Mouse (Mus musculus) cortical plate, adult 2 months (tissue): ENCODE measurements around the gene Cux2. TPM values are rescaled to one million over a fixed set of nuclear protein-coding genes. Genes with fewer than 3 reads are reported as not detected.
"Not testable (repeated sequence)": the region's sequence is repeated elsewhere in the genome, so short reads cannot be mapped to it uniquely, and the experiment has no call there.

Experiments
- H3K27ac ChIP-seq: fragments of 200-500 bp; 2 replicates; pipeline ENCODE4 v1.5.1; 2012; ENCODE audit warnings: low read length, control low read depth, inconsistent platforms; ENCODE audit not compliant: insufficient read depth
- H3K4me1 ChIP-seq: fragments of 200-500 bp; 2 replicates; pipeline ENCODE4 v1.6.1; 2011; ENCODE audit warnings: low read length; ENCODE audit not compliant: control insufficient read depth, insufficient read depth
- H3K4me3 ChIP-seq: fragments of 200-500 bp; 2 replicates; pipeline ENCODE4 v1.5.1; 2011; ENCODE audit warnings: mild to moderate bottlenecking, low read length, control low read depth; ENCODE audit not compliant: insufficient read depth
- CTCF ChIP-seq: fragments of 200-500 bp; IDR thresholded peaks from 2 replicates; pipeline ENCODE4 v1.5.1; 2011; ENCODE audit warnings: mild to moderate bottlenecking, control low read depth, low read length; ENCODE audit not compliant: insufficient read depth; ENCODE audit errors: extremely low read depth
- POLR2A ChIP-seq: fragments of 200-500 bp; IDR thresholded peaks from 2 replicates; pipeline ENCODE4 v1.6.1; 2011; ENCODE audit warnings: mild to moderate bottlenecking, low read length, control low read depth; ENCODE audit not compliant: insufficient read depth; ENCODE audit errors: extremely low read depth
- polyA plus RNA-seq: library from polyadenylated mRNA; depleted of rRNA; stranded (reverse); fragments of >200 nt; gene quantifications from 2 replicates; pipeline ENCODE4 v1.2.3, GENCODE M21; 2012

The Cux2 gene
- polyA plus RNA-seq, 1 experiment, result 109 TPM

GRCm38 (mm10) chr5:121849478-121850349, 200.2 kb downstream of the Cux2 start:
- H3K4me1 ChIP-seq, result 0 out of 2 replicates have a peak, but pooled peaks cover 2% of the 10 kb centered on the region
- peak overlapping the region; percentile 40 for H3K4me3 ChIP-seq
- TF ChIP-seq POLR2A (no peak), CTCF (no peak)
- no peak overlapping the region for H3K27ac ChIP-seq

GRCm38 (mm10) chr5:121848743-121849142, 201.2 kb downstream of the Cux2 start, which contains the start of gene Pheta1:
Gene Pheta1, plus strand, starts transcription at chr5:121848984.
- TF ChIP-seq POLR2A (peak; percentile 60; the same call in 1 of the 2 replicates), CTCF (no peak)
- Histone ChIP-seq H3K4me1 (0 out of 2 replicates have a peak, but pooled peaks cover 2% of the 10 kb centered on the region), H3K4me3 (peak within 1 kb of the TSS; percentile 40), H3K27ac (no peak within 1 kb of the TSS)

- 0 out of 2 replicates have a peak, but pooled peaks cover 2% of the 10 kb centered on the region for H3K4me1 ChIP-seq
- H3K27ac ChIP-seq, result no peak overlapping the region
- TF ChIP-seq POLR2A (no peak), CTCF (peak; percentile 13; the same call in 1 of the 2 replicates)
- H3K4me3 ChIP-seq, result peak overlapping the region; percentile 40
Observed at GRCm38 (mm10) chr5:121848035-121848519, 201.8 kb downstream of the Cux2 start.

- H3K27ac ChIP-seq, H3K4me3 ChIP-seq, H3K4me1 ChIP-seq: not testable (repeated sequence)
Observed at GRCm38 (mm10) chr5:121847269-121847668, 202.6 kb downstream of the Cux2 start.

- Histone ChIP-seq H3K4me1 (0 out of 2 replicates have a peak, but pooled peaks cover 2% of the 10 kb centered on the region), H3K27ac (no peak overlapping the region), H3K4me3 (no peak overlapping the region)
- TF ChIP-seq POLR2A (no peak), CTCF (no peak)
Observed at GRCm38 (mm10) chr5:121846322-121846721, 203.6 kb downstream of the Cux2 start.

GRCm38 (mm10) chr5:121845361-121845760, 204.5 kb downstream of the Cux2 start:
- TF ChIP-seq CTCF (no peak), POLR2A (no peak)
- 0 out of 2 replicates have a peak, but pooled peaks cover 2% of the 10 kb centered on the region for H3K4me1 ChIP-seq
- H3K27ac ChIP-seq, result no peak overlapping the region
- H3K4me3 ChIP-seq, result no peak overlapping the region

- no peaks in the 10 kb centered on the region for H3K4me1 ChIP-seq
- no peak overlapping the region for H3K27ac ChIP-seq
- TF ChIP-seq POLR2A (no peak), CTCF (no peak)
- no peak overlapping the region; the same call in 1 of the 2 replicates for H3K4me3 ChIP-seq
Observed at GRCm38 (mm10) chr5:121843138-121843905, 206.6 kb downstream of the Cux2 start.

GRCm38 (mm10) chr5:121842665-121843118, 207.2 kb downstream of the Cux2 start:
- TF ChIP-seq CTCF (peak; percentile 69), POLR2A (no peak)
- Histone ChIP-seq H3K4me1 (no peaks in the 10 kb centered on the region), H3K27ac (no peak overlapping the region), H3K4me3 (peak overlapping the region; percentile 18)

- H3K4me3 ChIP-seq, result no peak overlapping the region
- no peaks in the 10 kb centered on the region for H3K4me1 ChIP-seq
- no peak overlapping the region for H3K27ac ChIP-seq
- TF ChIP-seq POLR2A (no peak), CTCF (no peak)
Observed at GRCm38 (mm10) chr5:121841973-121842372, 207.9 kb downstream of the Cux2 start.

GRCm38 (mm10) chr5:121841516-121841915, 208.4 kb downstream of the Cux2 start:
- H3K27ac ChIP-seq, result no peak overlapping the region

More at GRCm38 (mm10) chr5:121841516-121841915, 208.4 kb downstream of the Cux2 start:
- Histone ChIP-seq H3K4me1 (no peaks in the 10 kb centered on the region), H3K4me3 (no peak overlapping the region)
- TF ChIP-seq POLR2A, result no peak
